Mouse (Mus musculus): ENCODE data around the gene Samd10. TPM values are rescaled to one million over a fixed set of nuclear protein-coding genes. Genes with fewer than 3 reads are reported as not detected.

Gene Samd10
- polyA plus RNA-seq, 1 experiment from 2014 or later = 75.9 TPM

DNA sequence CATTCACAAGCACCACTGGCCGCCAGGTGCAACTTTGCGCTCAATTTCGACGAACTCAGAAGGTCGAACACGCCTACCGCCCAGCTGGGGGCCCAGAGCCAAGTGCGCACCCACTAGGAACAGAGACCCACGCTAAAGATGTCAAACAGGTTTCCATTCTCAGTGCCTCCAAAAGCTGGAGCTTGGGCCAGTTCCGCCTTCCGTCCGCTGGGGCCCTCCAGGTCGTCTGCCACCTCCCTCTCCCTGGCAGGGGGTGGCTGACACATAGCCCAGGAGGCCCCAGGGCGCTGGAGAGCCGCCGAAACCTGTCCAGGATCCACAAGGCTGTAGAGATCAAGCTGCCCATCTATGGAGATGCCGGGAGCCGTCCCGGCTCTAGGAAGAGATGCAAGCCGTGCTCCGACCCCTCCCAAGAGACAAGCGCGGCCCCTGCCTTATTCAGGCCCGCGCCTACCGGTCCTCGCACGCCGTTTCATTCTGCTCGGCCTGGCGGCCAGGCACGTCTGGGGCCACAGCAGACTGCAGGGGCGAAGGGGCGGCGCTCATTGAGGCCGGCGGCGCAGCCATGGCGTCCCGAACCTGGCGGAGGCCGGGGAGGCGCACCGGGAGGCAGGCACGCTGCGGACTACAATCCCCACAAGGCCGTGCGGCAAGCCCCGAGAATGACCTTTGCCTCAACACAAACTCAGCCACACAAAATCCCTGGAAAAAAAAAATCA, 17.5 kb downstream of the Samd10 start:
- peak overlapping the region; percentile 95 for H3K9ac ChIP-seq (ENCODE audit: low read depth, low read length)

DNA sequence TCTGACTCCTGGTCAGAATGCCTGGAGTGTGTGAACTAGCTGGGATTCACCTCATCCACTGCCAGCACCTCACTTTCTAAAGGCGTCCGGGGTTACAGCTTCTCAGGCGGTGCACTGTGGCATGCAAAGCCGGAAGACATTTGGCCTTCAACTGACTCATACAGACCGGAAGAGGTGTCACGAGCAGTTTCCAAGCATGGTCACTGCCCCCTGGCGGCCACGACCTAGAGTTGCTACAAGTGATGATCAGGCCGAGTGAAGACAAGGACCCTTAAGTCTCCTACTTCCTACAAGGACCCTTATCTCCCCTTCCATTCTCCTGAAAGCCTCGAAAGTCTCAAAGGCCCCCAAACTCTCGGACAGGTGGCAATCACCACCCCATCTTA, 18.0 kb downstream of the Samd10 start:
- H3K36me3 ChIP-seq (ENCODE audit: control insufficient read depth, insufficient read depth, low read length) = peaks cover 10% of the 10 kb centered on the region
- H3K4me1 ChIP-seq (replicated peaks; ENCODE audit: control insufficient read depth, insufficient read depth, low read length) = 0 out of 2 replicates have a peak, but pooled peaks cover 2% of the 10 kb centered on the region
- DNase-seq (ENCODE audit: low spot score) (peak; percentile 94), ATAC-seq (ENCODE audit: low FRiP score) (peak; percentile 76)
- peak overlapping the region; percentile 94 for H3K4me2 ChIP-seq (replicated peaks; ENCODE audit: low read depth, low read length)
- WGBS = under 1% methylated on average over 11 of the region's 11 CpGs
- H3K27ac ChIP-seq (ENCODE audit: low read depth, low read length) = peak overlapping the region; percentile 84
- no peaks in the 10 kb centered on the region for H3K27me3 ChIP-seq (ENCODE audit: control insufficient read depth, insufficient read depth, low read length)
- no peaks in the 10 kb centered on the region for H3K9me3 ChIP-seq (ENCODE audit: control insufficient read depth, low read length)
- peak overlapping the region; percentile 79 for H3K4me3 ChIP-seq (ENCODE audit: low read depth, low read length)
- peak overlapping the region; percentile 95 for H3K9ac ChIP-seq (ENCODE audit: low read depth, low read length)

More for the DNA sequence above, 17.5 kb downstream of the Samd10 start:
- peaks cover 12% of the 10 kb centered on the region for H3K36me3 ChIP-seq (ENCODE audit: control insufficient read depth, insufficient read depth, low read length)
- H3K27me3 ChIP-seq (ENCODE audit: control insufficient read depth, insufficient read depth, low read length) = no peaks in the 10 kb centered on the region
- WGBS = under 1% methylated on average over 49 of the region's 49 CpGs
- DNase-seq (ENCODE audit: low spot score) (peak; percentile 87), ATAC-seq (ENCODE audit: low FRiP score) (peak; percentile 86)
- H3K4me1 ChIP-seq (replicated peaks; ENCODE audit: control insufficient read depth, insufficient read depth, low read length) = 0 out of 2 replicates have a peak, but pooled peaks cover 2% of the 10 kb centered on the region
- peak overlapping the region; percentile 94 for H3K4me2 ChIP-seq (replicated peaks; ENCODE audit: low read depth, low read length)
- H3K4me3 ChIP-seq (ENCODE audit: low read depth, low read length) = peak overlapping the region; percentile 79
- no peaks in the 10 kb centered on the region for H3K9me3 ChIP-seq (ENCODE audit: control insufficient read depth, low read length)
- H3K27ac ChIP-seq (ENCODE audit: low read depth, low read length) = peak overlapping the region; percentile 84

DNA sequence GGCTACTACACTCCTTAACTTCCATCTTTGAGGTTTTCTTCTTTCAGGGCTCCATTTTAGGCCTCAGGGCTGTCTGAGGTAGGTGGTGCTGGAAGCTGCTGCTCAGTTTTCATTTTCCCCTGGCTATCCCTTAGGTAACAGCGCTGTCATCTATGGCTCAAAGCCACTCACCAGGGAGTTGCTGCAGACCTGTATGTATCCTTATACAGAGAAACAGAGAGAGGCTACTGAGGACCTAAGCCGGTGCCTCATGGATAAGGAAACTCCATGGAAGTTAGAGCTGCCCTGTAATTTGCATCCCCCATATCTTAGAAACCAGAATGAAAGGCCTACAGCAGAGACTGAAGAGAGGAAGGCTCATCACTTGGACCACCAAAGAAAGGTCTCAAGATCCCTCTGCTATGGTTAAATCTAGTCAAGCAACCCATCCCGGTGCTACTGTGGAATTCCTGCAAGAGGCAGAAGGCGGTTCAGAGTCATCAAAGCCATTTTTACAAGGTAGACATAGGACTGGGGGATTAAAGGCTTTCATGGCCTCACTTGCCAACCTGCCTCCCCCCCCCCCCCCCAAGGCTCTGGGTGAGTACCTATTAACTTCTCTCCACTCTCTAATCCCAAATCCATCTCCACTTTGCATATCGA, 18.8 kb downstream of the Samd10 start:
- Histone ChIP-seq H3K9me3 (ENCODE audit: control insufficient read depth, low read length) (no peaks in the 10 kb centered on the region), H3K27me3 (ENCODE audit: control insufficient read depth, insufficient read depth, low read length) (no peaks in the 10 kb centered on the region), H3K36me3 (ENCODE audit: control insufficient read depth, insufficient read depth, low read length) (peaks cover 7% of the 10 kb centered on the region), H3K9ac (ENCODE audit: low read depth, low read length) (no peak overlapping the region), H3K4me2 (replicated peaks; ENCODE audit: low read depth, low read length) (peak overlapping the region; percentile 94), H3K4me1 (replicated peaks; ENCODE audit: control insufficient read depth, insufficient read depth, low read length) (0 out of 2 replicates have a peak, but pooled peaks cover 2% of the 10 kb centered on the region), H3K27ac (ENCODE audit: low read depth, low read length) (no peak overlapping the region), H3K4me3 (ENCODE audit: low read depth, low read length) (peak overlapping the region; percentile 79)
- 90% methylated on average over 5 of the region's 5 CpGs for WGBS
- DNase-seq (ENCODE audit: low spot score) (no peak), ATAC-seq (ENCODE audit: low FRiP score) (no peak)

DNA sequence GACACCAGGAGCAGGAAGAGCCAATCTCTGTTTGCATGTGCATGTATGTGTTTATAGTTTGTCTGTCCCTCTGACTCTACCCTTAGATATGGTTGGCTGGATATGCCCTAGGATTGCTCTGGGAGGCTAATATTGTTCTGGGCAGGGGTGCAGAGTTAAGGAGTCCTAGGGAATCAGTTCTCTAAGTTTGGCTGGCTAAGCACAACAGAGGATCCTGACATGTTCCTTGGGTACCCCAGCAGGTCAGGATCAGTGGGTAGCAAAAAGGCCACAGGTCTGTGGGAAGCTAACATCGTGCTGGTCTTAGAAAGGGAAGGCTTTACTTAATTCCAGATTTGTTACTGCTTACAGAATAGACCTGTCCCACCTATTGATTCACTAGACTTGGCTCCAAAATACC, 19.3 kb downstream of the Samd10 start:
- Histone ChIP-seq H3K9ac (ENCODE audit: low read depth, low read length) (no peak overlapping the region), H3K36me3 (ENCODE audit: control insufficient read depth, insufficient read depth, low read length) (peaks cover 6% of the 10 kb centered on the region), H3K4me2 (replicated peaks; ENCODE audit: low read depth, low read length) (no peak overlapping the region), H3K27me3 (ENCODE audit: control insufficient read depth, insufficient read depth, low read length) (no peaks in the 10 kb centered on the region), H3K27ac (ENCODE audit: low read depth, low read length) (no peak overlapping the region), H3K9me3 (ENCODE audit: control insufficient read depth, low read length) (no peaks in the 10 kb centered on the region), H3K4me1 (replicated peaks; ENCODE audit: control insufficient read depth, insufficient read depth, low read length) (0 out of 2 replicates have a peak, but pooled peaks cover 2% of the 10 kb centered on the region), H3K4me3 (ENCODE audit: low read depth, low read length) (no peak overlapping the region)
- DNase-seq (ENCODE audit: low spot score) (no peak), ATAC-seq (ENCODE audit: low FRiP score) (no peak)
- WGBS = 92% methylated on average over 1 of the region's 1 CpGs

DNA sequence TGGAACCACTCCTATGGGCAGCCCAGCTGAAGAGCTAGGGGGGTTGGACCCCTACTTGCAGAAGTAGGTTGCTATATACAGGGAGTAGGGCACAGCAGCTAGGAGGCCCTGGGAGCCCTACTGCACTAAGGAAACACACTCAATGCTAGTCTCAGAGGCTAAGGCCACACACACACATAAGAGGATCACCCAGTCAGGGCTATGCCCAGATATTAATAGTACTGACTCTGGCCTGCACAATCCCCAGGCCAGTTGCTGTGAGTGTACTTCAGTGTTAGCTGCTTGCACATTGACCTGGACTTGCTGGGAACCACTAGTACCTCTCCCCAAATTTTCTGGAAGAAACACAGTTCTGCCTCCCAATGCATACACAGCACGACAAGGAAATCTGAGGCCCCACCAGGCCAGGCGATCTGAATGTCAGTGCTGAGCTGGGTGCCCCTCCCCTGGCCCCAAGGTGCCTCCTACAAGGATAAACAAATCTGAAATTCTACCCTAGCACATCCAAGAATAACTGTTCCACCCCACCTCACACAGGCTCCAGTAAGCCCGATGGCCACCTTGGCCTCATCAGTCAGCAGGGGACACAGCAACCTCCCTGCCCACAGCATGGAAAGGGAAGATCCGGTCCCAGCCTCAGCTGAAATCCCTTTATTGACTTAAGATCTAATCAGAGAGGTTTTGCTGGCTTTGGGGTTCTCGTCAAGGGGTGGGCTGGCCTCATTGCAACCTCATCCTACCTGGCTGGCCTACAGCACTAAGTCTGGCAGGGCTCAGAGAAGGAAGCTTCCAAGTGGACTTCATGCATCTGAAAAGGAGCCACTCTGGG, 20.0 kb downstream of the Samd10 start:
- no peak overlapping the region for H3K4me2 ChIP-seq (replicated peaks; ENCODE audit: low read depth, low read length)
- 68% methylated on average over 5 of the region's 5 CpGs for WGBS

DNA sequence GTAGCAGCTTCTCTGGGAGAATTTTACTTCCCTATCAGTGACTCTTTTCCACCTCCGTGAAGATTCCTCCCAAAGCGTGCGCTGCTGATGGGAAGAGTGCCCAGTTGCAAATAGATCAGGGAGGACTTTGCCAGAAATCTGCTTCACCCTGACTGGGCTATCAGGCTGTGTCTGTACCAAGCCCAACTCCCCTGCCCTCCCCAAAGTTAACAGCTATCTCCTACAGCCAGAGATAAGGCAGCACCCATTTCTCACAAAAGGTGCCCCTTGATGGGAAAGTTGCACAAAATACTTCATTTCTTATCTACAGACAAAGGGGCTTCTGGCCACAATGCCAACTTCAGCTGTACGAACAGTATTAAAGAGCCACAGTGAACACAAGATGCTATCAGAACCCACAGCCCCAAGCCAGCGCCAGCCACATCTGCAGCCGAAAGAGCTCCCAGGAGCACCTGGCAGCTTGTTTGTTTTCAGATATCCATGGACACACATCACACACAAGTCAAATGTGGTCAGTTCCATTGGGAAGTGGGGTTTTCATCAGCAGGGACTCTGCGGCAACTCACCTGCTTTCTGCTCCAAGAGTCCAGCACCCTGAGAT, 20.9 kb downstream of the Samd10 start:
- ATAC-seq (ENCODE audit: low FRiP score) (no peak), DNase-seq (ENCODE audit: low spot score) (no peak)
- no peaks in the 10 kb centered on the region for H3K36me3 ChIP-seq (ENCODE audit: control insufficient read depth, insufficient read depth, low read length)
- no peak overlapping the region for H3K27ac ChIP-seq (ENCODE audit: low read depth, low read length)
- 79% methylated on average over 7 of the region's 7 CpGs for WGBS
- H3K4me1 ChIP-seq (replicated peaks; ENCODE audit: control insufficient read depth, insufficient read depth, low read length) = 0 out of 2 replicates have a peak, but pooled peaks cover 2% of the 10 kb centered on the region
- H3K9ac ChIP-seq (ENCODE audit: low read depth, low read length) = no peak overlapping the region
- H3K9me3 ChIP-seq (ENCODE audit: control insufficient read depth, low read length) = no peaks in the 10 kb centered on the region
- no peak overlapping the region for H3K4me3 ChIP-seq (ENCODE audit: low read depth, low read length)
- no peaks in the 10 kb centered on the region for H3K27me3 ChIP-seq (ENCODE audit: control insufficient read depth, insufficient read depth, low read length)
- no peak overlapping the region for H3K4me2 ChIP-seq (replicated peaks; ENCODE audit: low read depth, low read length)

More for the DNA sequence above, 20.0 kb downstream of the Samd10 start:
- H3K4me1 ChIP-seq (replicated peaks; ENCODE audit: control insufficient read depth, insufficient read depth, low read length) = 0 out of 2 replicates have a peak, but pooled peaks cover 2% of the 10 kb centered on the region
- H3K27me3 ChIP-seq (ENCODE audit: control insufficient read depth, insufficient read depth, low read length) = no peaks in the 10 kb centered on the region
- no peaks in the 10 kb centered on the region for H3K9me3 ChIP-seq (ENCODE audit: control insufficient read depth, low read length)
- H3K27ac ChIP-seq (ENCODE audit: low read depth, low read length) = no peak overlapping the region
- DNase-seq (ENCODE audit: low spot score) (no peak), ATAC-seq (ENCODE audit: low FRiP score) (no peak)
- H3K9ac ChIP-seq (ENCODE audit: low read depth, low read length) = no peak overlapping the region
- 0 out of 2 replicates have a peak, but pooled peaks cover under 1% of the 10 kb centered on the region for H3K36me3 ChIP-seq (ENCODE audit: control insufficient read depth, insufficient read depth, low read length)
- no peak overlapping the region for H3K4me3 ChIP-seq (ENCODE audit: low read depth, low read length)

DNA sequence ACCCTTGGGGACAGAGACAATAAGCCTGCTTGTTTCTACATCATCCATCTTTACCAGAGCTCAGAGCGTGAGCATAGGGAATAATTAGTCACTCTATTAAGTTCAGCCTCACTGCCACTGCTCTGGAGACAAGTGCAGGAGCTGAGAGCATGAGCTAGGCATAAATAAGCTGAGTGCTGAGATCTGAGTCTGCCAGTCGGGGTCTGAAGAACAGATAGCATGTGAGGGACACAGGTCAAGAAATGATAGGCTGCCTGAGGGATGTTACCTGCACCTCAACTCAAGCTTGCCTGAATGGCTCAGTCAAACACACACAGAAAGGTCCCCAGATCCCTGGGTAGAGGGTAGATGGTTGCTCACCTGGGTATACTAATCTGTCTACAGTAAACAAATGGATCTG, 21.9 kb downstream of the Samd10 start:
- Histone ChIP-seq H3K9ac (ENCODE audit: low read depth, low read length) (0 out of 2 replicates have a peak overlapping the region, but pooled peaks have one; percentile 4), H3K27me3 (ENCODE audit: control insufficient read depth, insufficient read depth, low read length) (no peaks in the 10 kb centered on the region), H3K4me3 (ENCODE audit: low read depth, low read length) (no peak overlapping the region), H3K36me3 (ENCODE audit: control insufficient read depth, insufficient read depth, low read length) (no peaks in the 10 kb centered on the region), H3K27ac (ENCODE audit: low read depth, low read length) (no peak overlapping the region), H3K4me2 (replicated peaks; ENCODE audit: low read depth, low read length) (no peak overlapping the region), H3K9me3 (ENCODE audit: control insufficient read depth, low read length) (no peaks in the 10 kb centered on the region), H3K4me1 (replicated peaks; ENCODE audit: control insufficient read depth, insufficient read depth, low read length) (0 out of 2 replicates have a peak, but pooled peaks cover 2% of the 10 kb centered on the region)
- WGBS = 70% methylated on average over 2 of the region's 2 CpGs
- ATAC-seq (ENCODE audit: low FRiP score) = no peak
- DNase-seq (ENCODE audit: low spot score) = no peak

DNA sequence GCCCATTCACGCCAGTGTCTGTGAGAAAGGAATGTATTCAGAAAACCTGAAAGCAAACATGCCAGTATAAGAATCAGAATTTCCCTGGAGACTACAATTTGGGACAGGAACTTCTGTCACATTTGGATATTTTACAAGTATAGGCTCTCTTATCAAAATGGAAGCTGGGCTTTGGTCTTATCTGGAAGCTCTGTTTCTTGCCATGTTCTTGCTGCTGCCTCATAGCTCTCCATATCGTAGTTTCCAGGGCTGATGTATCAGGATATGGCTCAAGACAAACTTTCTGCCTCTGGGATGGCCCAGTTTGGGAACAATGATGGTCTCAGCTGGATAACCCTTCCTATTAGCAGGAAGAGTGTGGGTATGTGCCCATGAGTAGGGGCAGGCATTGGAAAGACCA, 22.4 kb downstream of the Samd10 start:
- Histone ChIP-seq H3K27me3 (ENCODE audit: control insufficient read depth, insufficient read depth, low read length) (no peaks in the 10 kb centered on the region), H3K36me3 (ENCODE audit: control insufficient read depth, insufficient read depth, low read length) (no peaks in the 10 kb centered on the region), H3K9me3 (ENCODE audit: control insufficient read depth, low read length) (no peaks in the 10 kb centered on the region), H3K9ac (ENCODE audit: low read depth, low read length) (no peak overlapping the region), H3K4me3 (ENCODE audit: low read depth, low read length) (no peak overlapping the region), H3K4me2 (replicated peaks; ENCODE audit: low read depth, low read length) (no peak overlapping the region), H3K4me1 (replicated peaks; ENCODE audit: control insufficient read depth, insufficient read depth, low read length) (0 out of 2 replicates have a peak, but pooled peaks cover 2% of the 10 kb centered on the region), H3K27ac (ENCODE audit: low read depth, low read length) (no peak overlapping the region)
- DNase-seq (ENCODE audit: low spot score) = no peak
- no peak for ATAC-seq (ENCODE audit: low FRiP score)
- 85% methylated on average over 2 of the region's 2 CpGs for WGBS

Measured in hindbrain, embryonic 11.5 days (tissue).